Mouse (Mus musculus) E14TG2a.4 (cell line): ENCODE measurements around the gene Chac1.

Experiments used
- CTCF ChIP-seq: conservative IDR thresholded peaks from 2 replicates; pipeline ENCODE4 v1.5.1; 2014; ENCODE audit warnings: low read length
- NANOG ChIP-seq: IDR thresholded peaks from 2 replicates; pipeline ENCODE4 v1.6.1; 2014; ENCODE audit warnings: borderline replicate concordance, low read length, mixed read lengths
- POU5F1 ChIP-seq: IDR thresholded peaks from 2 replicates; pipeline ENCODE4 v1.6.1; 2014; ENCODE audit warnings: low read length, borderline replicate concordance

DNA sequence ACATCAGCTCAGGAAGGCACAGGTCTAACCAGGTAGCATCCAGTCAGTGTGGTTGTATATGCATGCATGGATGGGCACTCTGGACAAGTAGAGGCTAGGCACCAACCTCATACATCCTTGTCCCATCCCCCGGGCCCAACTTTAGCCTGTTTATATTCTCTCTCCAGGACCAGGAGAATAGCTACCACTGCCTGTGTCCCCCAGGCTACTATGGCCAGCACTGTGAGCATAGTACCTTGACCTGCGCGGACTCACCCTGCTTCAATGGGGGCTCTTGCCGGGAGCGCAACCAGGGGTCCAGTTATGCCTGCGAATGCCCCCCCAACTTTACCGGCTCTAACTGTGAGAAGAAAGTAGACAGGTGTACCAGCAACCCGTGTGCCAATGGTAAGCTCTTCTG, 20.2 kb upstream of the Chac1 start:
- no peak for TF ChIP-seq CTCF
- no peak for TF ChIP-seq NANOG
- TF ChIP-seq POU5F1, result no peak
